Mouse (Mus musculus): Measurements from ENCODE around the gene Rfk. TPM values are rescaled to one million over a fixed set of nuclear protein-coding genes. Genes with fewer than 3 reads are reported as not detected.

Rfk gene
- polyA plus RNA-seq (2015; fragmentation: Nextera tagmentation; extraction: Ambion mirVana) = 76.8 and 85.6 TPM in 2 replicates

- peak; percentile 99 for ATAC-seq (replicated peaks; ENCODE audit: low FRiP score)
- peak within 1 kb of the TSS; percentile 87 for H3K4me3 ChIP-seq (replicated peaks)
Measured at GRCm38 (mm10) chr19:17393841-17394591, at the start of gene Rfk. Rfk (plus strand) TSS chr19:17394043.

DNA sequence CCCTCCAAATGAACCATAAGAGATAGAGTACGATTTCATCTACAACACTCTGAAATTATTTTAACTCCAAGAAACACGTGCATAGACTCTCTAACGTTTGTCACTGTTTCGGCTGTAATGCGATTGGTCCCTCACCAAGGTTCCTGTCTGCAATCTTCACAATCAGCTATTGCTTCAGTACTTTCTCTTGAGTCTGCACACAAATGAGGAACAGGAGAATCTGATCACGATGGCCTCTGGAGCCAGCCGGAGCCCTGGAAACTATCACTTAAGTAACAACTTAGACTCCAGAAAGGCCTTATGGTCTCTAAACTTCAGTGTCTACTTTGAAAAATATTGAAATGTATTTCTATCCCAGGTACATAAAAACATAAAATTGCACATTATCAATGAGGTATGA, 49.0 kb upstream of the Rfk start:
- Histone ChIP-seq H3K4me3 (replicated peaks) (no peak overlapping the region), H3K36me3 (no peaks in the 10 kb centered on the region), H3K27me3 (no peaks in the 10 kb centered on the region), H3K9ac (no peak overlapping the region), H3K4me1 (no peaks in the 10 kb centered on the region), H3K27ac (no peak overlapping the region), H3K4me2 (no peak overlapping the region), H3K9me3 (replicated peaks) (no peaks in the 10 kb centered on the region)
- no peak for ATAC-seq (replicated peaks; ENCODE audit: low FRiP score)
- 89% methylated on average over 7 of the region's 7 CpGs for WGBS

More at GRCm38 (mm10) chr19:17393841-17394591, at the start of gene Rfk:
- H3K27me3 ChIP-seq = peaks cover 10% of the 10 kb centered on the region; the same call in 1 of the 2 replicates
- H3K27ac ChIP-seq = peak within 1 kb of the TSS; percentile 61
- H3K9me3 ChIP-seq (replicated peaks) = no peaks in the 10 kb centered on the region
- H3K9ac ChIP-seq = peak within 1 kb of the TSS; percentile 86
- peak within 1 kb of the TSS; percentile 70 for H3K4me2 ChIP-seq
- H3K36me3 ChIP-seq = peaks cover 23% of the 10 kb centered on the region
- under 1% methylated on average over 73 of the region's 83 CpGs for WGBS
- H3K4me1 ChIP-seq = peaks cover 21% of the 10 kb centered on the region

- Histone ChIP-seq H3K4me3 (replicated peaks) (no peak overlapping the region), H3K9ac (no peak overlapping the region), H3K9me3 (replicated peaks) (no peaks in the 10 kb centered on the region), H3K4me2 (no peak overlapping the region), H3K4me1 (no peaks in the 10 kb centered on the region), H3K36me3 (no peaks in the 10 kb centered on the region), H3K27me3 (no peaks in the 10 kb centered on the region), H3K27ac (no peak overlapping the region)
- no peak for ATAC-seq (replicated peaks; ENCODE audit: low FRiP score)
- 88% methylated on average over 3 of the region's 3 CpGs for WGBS
Measured at GRCm38 (mm10) chr19:17346716-17347474, 46.9 kb upstream of the Rfk start.

DNA sequence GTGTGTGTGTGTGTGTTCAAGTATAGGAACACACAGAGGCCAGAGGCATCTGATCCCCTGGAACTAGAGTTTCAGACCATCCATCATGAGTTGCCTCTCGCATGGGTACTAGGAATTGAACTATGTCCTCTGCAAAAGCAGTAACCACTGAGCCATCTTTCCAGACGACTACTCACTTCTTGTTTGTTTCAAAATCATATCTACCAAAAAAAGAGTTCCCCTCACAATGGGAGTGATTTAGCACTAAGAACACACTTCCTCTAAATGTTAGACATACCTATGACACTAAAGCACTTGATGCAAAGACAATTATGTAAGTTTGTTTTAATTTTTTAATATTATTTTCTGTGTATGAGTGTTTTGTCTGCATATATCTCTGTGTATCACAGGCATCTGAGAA, 46.0 kb upstream of the Rfk start:
- no peak overlapping the region for H3K9ac ChIP-seq
- WGBS = 75% methylated on average over 2 of the region's 2 CpGs
- ATAC-seq (replicated peaks; ENCODE audit: low FRiP score) = no peak

DNA sequence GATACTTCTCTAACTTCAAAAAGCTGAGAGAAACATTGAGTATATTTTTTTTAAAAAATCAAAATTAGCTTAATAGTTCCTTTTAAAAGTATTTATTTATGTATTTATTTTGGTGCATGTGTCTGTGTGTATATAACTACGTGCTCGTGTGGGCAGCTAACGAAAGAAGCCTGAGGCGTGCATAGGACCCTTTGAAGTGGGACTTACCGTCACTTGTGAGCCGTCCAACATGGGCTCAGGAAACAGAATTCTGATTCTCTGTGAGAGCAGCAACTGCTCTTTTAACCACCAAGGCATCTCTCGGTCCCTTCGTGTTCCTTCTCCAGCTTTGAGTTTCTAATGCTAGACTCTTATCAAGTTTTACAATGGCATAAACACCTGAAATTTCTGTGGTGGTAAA, 40.1 kb upstream of the Rfk start:
- no peak overlapping the region for H3K4me3 ChIP-seq (replicated peaks)
- no peak overlapping the region for H3K9ac ChIP-seq
- H3K4me1 ChIP-seq = peaks cover 16% of the 10 kb centered on the region
- no peak overlapping the region for H3K4me2 ChIP-seq
- H3K27ac ChIP-seq = no peak overlapping the region
- no peaks in the 10 kb centered on the region for H3K9me3 ChIP-seq (replicated peaks)
- WGBS = 83% methylated on average over 8 of the region's 8 CpGs
- H3K27me3 ChIP-seq = peaks cover 6% of the 10 kb centered on the region; the same call in 1 of the 2 replicates
- no peak for ATAC-seq (replicated peaks; ENCODE audit: low FRiP score)
- H3K36me3 ChIP-seq = no peaks in the 10 kb centered on the region

More for the DNA sequence above, 46.0 kb upstream of the Rfk start:
- Histone ChIP-seq H3K27me3 (no peaks in the 10 kb centered on the region), H3K36me3 (no peaks in the 10 kb centered on the region), H3K4me2 (no peak overlapping the region), H3K4me1 (no peaks in the 10 kb centered on the region), H3K27ac (no peak overlapping the region), H3K4me3 (replicated peaks) (no peak overlapping the region), H3K9me3 (replicated peaks) (no peaks in the 10 kb centered on the region)

GRCm38 (mm10) chr19:17354362-17354761, 39.5 kb upstream of the Rfk start:
- peaks cover 16% of the 10 kb centered on the region for H3K4me1 ChIP-seq
- WGBS = 81% methylated on average over 4 of the region's 4 CpGs
- no peak overlapping the region for H3K9ac ChIP-seq
- H3K9me3 ChIP-seq (replicated peaks) = no peaks in the 10 kb centered on the region
- no peak overlapping the region for H3K4me3 ChIP-seq (replicated peaks)
- peaks cover 6% of the 10 kb centered on the region; the same call in 1 of the 2 replicates for H3K27me3 ChIP-seq
- H3K4me2 ChIP-seq = peak overlapping the region; percentile 3; the same call in 1 of the 2 replicates
- no peak overlapping the region for H3K27ac ChIP-seq
- no peaks in the 10 kb centered on the region for H3K36me3 ChIP-seq
- ATAC-seq (replicated peaks; ENCODE audit: low FRiP score) = no peak

- Histone ChIP-seq H3K9me3 (replicated peaks) (no peaks in the 10 kb centered on the region), H3K27me3 (peaks cover 6% of the 10 kb centered on the region; the same call in 1 of the 2 replicates), H3K27ac (no peak overlapping the region), H3K4me3 (replicated peaks) (peak overlapping the region; percentile 52; the same call in 1 of the 2 replicates), H3K4me1 (peaks cover 16% of the 10 kb centered on the region), H3K4me2 (peak overlapping the region; percentile 85), H3K36me3 (no peaks in the 10 kb centered on the region), H3K9ac (no peak overlapping the region)
- ATAC-seq (replicated peaks; ENCODE audit: low FRiP score) = no peak
- WGBS = 64% methylated on average over 4 of the region's 4 CpGs
Measured at GRCm38 (mm10) chr19:17354797-17355196, 39.0 kb upstream of the Rfk start.

GRCm38 (mm10) chr19:17355361-17355760, 38.5 kb upstream of the Rfk start:
- peak overlapping the region; percentile 85 for H3K4me2 ChIP-seq
- H3K4me3 ChIP-seq (replicated peaks) = peak overlapping the region; percentile 52
- no peak for ATAC-seq (replicated peaks; ENCODE audit: low FRiP score)
- no peaks in the 10 kb centered on the region for H3K36me3 ChIP-seq
- H3K9ac ChIP-seq = no peak overlapping the region
- no peak overlapping the region for H3K27ac ChIP-seq
- no peaks in the 10 kb centered on the region for H3K9me3 ChIP-seq (replicated peaks)
- peaks cover 6% of the 10 kb centered on the region; the same call in 1 of the 2 replicates for H3K27me3 ChIP-seq
- WGBS = 30% methylated on average over 4 of the region's 4 CpGs
- peaks cover 16% of the 10 kb centered on the region for H3K4me1 ChIP-seq

DNA sequence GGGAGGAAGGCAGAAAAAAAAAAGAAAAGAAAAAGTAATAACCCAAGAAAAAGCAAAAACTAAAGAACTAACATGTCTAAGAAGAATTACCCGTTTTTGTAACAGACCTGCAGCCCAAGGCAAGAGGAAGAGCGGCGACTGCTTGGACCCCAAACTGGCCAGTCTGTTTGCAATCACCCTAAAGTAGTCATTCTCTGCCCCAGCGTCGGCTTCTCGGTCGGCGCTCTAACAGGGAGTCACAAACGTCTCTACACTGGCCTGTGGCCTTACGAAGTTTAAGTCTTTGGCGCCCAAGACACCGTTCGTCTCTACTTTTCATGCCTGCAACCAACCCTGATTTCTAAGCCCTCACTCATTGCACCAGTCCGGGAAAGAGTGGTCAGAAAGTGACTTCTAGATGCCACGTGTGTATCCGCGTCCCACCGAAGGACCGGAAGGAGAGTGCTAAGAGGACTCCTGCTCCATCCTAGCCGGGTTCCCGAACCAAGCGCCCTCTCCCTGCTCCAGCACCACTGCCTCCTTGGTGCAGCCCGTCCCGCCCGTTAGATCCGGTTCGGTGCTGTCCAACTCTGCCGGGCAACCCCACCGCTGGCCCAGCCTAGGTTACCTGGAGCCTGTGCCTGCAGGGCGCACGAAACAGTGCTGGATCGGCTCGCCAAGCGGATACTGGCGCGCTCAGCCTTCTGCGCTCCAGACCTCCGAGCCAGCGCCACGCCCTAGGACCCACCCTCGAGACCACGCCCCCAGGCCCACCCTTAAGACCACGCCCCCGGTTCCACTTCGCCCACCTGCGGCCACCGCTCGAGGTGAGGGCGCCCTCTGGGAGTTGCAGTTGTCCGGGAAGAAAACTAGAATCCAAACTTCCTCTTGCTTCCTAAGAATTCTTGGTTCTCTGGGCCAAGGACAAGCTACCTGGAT, 37.6 kb upstream of the Rfk start:
- Histone ChIP-seq H3K27ac (no peak overlapping the region), H3K4me1 (peaks cover 16% of the 10 kb centered on the region), H3K4me2 (peak overlapping the region; percentile 85), H3K9me3 (replicated peaks) (no peaks in the 10 kb centered on the region), H3K4me3 (replicated peaks) (peak overlapping the region; percentile 52), H3K9ac (peak overlapping the region; percentile 3; the same call in 1 of the 2 replicates), H3K27me3 (peaks cover 6% of the 10 kb centered on the region; the same call in 1 of the 2 replicates), H3K36me3 (no peaks in the 10 kb centered on the region)
- ATAC-seq (replicated peaks; ENCODE audit: low FRiP score) = peak; percentile 96
- 1% methylated on average over 50 of the region's 50 CpGs for WGBS

GRCm38 (mm10) chr19:17356932-17357331, 36.9 kb upstream of the Rfk start:
- H3K9ac ChIP-seq = no peak overlapping the region
- H3K36me3 ChIP-seq = no peaks in the 10 kb centered on the region
- H3K27ac ChIP-seq = peak overlapping the region; percentile 19
- H3K4me3 ChIP-seq (replicated peaks) = peak overlapping the region; percentile 52
- H3K4me2 ChIP-seq = peak overlapping the region; percentile 85
- no peak for ATAC-seq (replicated peaks; ENCODE audit: low FRiP score)
- H3K27me3 ChIP-seq = peaks cover 6% of the 10 kb centered on the region; the same call in 1 of the 2 replicates
- WGBS = 72% methylated on average over 6 of the region's 6 CpGs
- H3K4me1 ChIP-seq = peaks cover 16% of the 10 kb centered on the region
- H3K9me3 ChIP-seq (replicated peaks) = no peaks in the 10 kb centered on the region

DNA sequence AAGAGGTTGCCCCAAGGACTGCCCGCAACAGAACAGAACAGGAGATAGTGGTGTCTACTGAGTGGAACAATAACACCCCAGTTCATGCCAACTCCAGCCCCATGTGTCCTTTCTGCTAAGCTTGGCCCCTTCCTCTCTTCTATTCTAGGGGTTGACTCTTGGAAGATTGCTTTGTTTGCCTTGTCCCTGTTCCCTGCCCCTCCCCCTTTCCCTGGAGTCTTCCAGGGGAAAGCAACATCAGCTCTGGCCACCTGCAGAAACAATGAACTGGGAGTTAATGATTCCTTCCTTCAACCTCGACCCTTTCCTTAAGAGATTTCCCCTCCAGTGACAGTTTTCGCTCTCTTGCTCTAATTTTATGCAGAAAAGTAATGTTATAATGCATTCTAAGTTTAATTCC, 36.5 kb upstream of the Rfk start:
- Histone ChIP-seq H3K36me3 (no peaks in the 10 kb centered on the region), H3K4me3 (replicated peaks) (no peak overlapping the region), H3K9ac (no peak overlapping the region), H3K9me3 (replicated peaks) (no peaks in the 10 kb centered on the region), H3K27ac (peak overlapping the region; percentile 19), H3K4me1 (peaks cover 16% of the 10 kb centered on the region), H3K4me2 (no peak overlapping the region), H3K27me3 (peaks cover 6% of the 10 kb centered on the region; the same call in 1 of the 2 replicates)
- 56% methylated on average over 3 of the region's 3 CpGs for WGBS
- ATAC-seq (replicated peaks; ENCODE audit: low FRiP score) = no peak
